Mouse (Mus musculus): ENCODE results near the gene Cdadc1. TPM values are rescaled to one million over a fixed set of nuclear protein-coding genes. Genes with fewer than 3 reads are reported as not detected.
A peak's percentile ranks its signal among the peaks of the same experiment; 100 is the strongest.

Gene Cdadc1
- polyA plus RNA-seq, 1 experiment from 2014 or later: 28.9 TPM

- Histone ChIP-seq H3K27ac (replicated peaks) (no peak overlapping the region), H3K36me3 (replicated peaks) (no peaks in the 10 kb centered on the region), H3K4me3 (no peak overlapping the region), H3K9me3 (no peaks in the 10 kb centered on the region), H3K4me1 (peaks cover 16% of the 10 kb centered on the region), H3K27me3 (replicated peaks; ENCODE audit: low read depth, poor library complexity, severe bottlenecking) (no peaks in the 10 kb centered on the region)
- DNase-seq (ENCODE audit: low spot score): no peak
- 76% methylated on average over 5 of the region's 5 CpGs for WGBS
These were observed 43.7 kb downstream of the Cdadc1 start for GRCm38 (mm10) chr14:59554025-59554424.

GRCm38 (mm10) chr14:59551956-59552355 lies 45.8 kb downstream of the Cdadc1 start:
- Histone ChIP-seq H3K27me3 (replicated peaks; ENCODE audit: low read depth, poor library complexity, severe bottlenecking) (no peaks in the 10 kb centered on the region), H3K4me1 (peaks cover 16% of the 10 kb centered on the region), H3K36me3 (replicated peaks) (no peaks in the 10 kb centered on the region), H3K4me3 (no peak overlapping the region), H3K9me3 (no peaks in the 10 kb centered on the region), H3K27ac (replicated peaks) (no peak overlapping the region)
- WGBS: 67% methylated on average over 8 of the region's 8 CpGs
- DNase-seq (ENCODE audit: low spot score): peak; percentile 44

GRCm38 (mm10) chr14:59550841-59551240 lies 46.9 kb downstream of the Cdadc1 start:
- peak overlapping the region; percentile 21; the same call in 1 of the 2 replicates for H3K27ac ChIP-seq (replicated peaks)

GRCm38 (mm10) chr14:59549106-59549505 lies 48.7 kb downstream of the Cdadc1 start:
- Histone ChIP-seq H3K4me3 (no peak overlapping the region), H3K36me3 (replicated peaks) (no peaks in the 10 kb centered on the region), H3K4me1 (peaks cover 16% of the 10 kb centered on the region), H3K9me3 (no peaks in the 10 kb centered on the region), H3K27me3 (replicated peaks; ENCODE audit: low read depth, poor library complexity, severe bottlenecking) (no peaks in the 10 kb centered on the region), H3K27ac (replicated peaks) (no peak overlapping the region)
- 78% methylated on average over 6 of the region's 6 CpGs for WGBS
- no peak for DNase-seq (ENCODE audit: low spot score)

More at GRCm38 (mm10) chr14:59550841-59551240, 46.9 kb downstream of the Cdadc1 start:
- peaks cover 16% of the 10 kb centered on the region for H3K4me1 ChIP-seq
- H3K4me3 ChIP-seq: no peak overlapping the region
- no peaks in the 10 kb centered on the region for H3K27me3 ChIP-seq (replicated peaks; ENCODE audit: low read depth, poor library complexity, severe bottlenecking)
- 95% methylated on average over 2 of the region's 2 CpGs for WGBS
- no peaks in the 10 kb centered on the region for H3K36me3 ChIP-seq (replicated peaks)
- no peak for DNase-seq (ENCODE audit: low spot score)
- H3K9me3 ChIP-seq: no peaks in the 10 kb centered on the region

- 76% methylated on average over 2 of the region's 2 CpGs for WGBS
These were observed 49.2 kb downstream of the Cdadc1 start for GRCm38 (mm10) chr14:59548532-59548931.

GRCm38 (mm10) chr14:59547530-59547929 lies 50.2 kb downstream of the Cdadc1 start:
- WGBS: 59% methylated on average over 5 of the region's 5 CpGs
- H3K36me3 ChIP-seq (replicated peaks): no peaks in the 10 kb centered on the region

More at GRCm38 (mm10) chr14:59548532-59548931, 49.2 kb downstream of the Cdadc1 start:
- H3K27me3 ChIP-seq (replicated peaks; ENCODE audit: low read depth, poor library complexity, severe bottlenecking): no peaks in the 10 kb centered on the region
- no peak overlapping the region for H3K27ac ChIP-seq (replicated peaks)
- H3K4me3 ChIP-seq: no peak overlapping the region
- no peaks in the 10 kb centered on the region for H3K36me3 ChIP-seq (replicated peaks)
- H3K9me3 ChIP-seq: no peaks in the 10 kb centered on the region
- peaks cover 16% of the 10 kb centered on the region for H3K4me1 ChIP-seq
- no peak for DNase-seq (ENCODE audit: low spot score)

GRCm38 (mm10) chr14:59546162-59546880 lies 51.4 kb downstream of the Cdadc1 start:
- Histone ChIP-seq H3K27ac (replicated peaks) (no peak overlapping the region), H3K4me1 (peaks cover 7% of the 10 kb centered on the region)
- no peak for DNase-seq (ENCODE audit: low spot score)

More at GRCm38 (mm10) chr14:59547530-59547929, 50.2 kb downstream of the Cdadc1 start:
- Histone ChIP-seq H3K4me1 (peaks cover 16% of the 10 kb centered on the region), H3K27ac (replicated peaks) (no peak overlapping the region), H3K27me3 (replicated peaks; ENCODE audit: low read depth, poor library complexity, severe bottlenecking) (no peaks in the 10 kb centered on the region), H3K4me3 (no peak overlapping the region), H3K9me3 (no peaks in the 10 kb centered on the region)
- DNase-seq (ENCODE audit: low spot score): no peak

GRCm38 (mm10) chr14:59543956-59544355 lies 53.8 kb downstream of the Cdadc1 start:
- no peaks in the 10 kb centered on the region for H3K9me3 ChIP-seq
- H3K4me1 ChIP-seq: no peaks in the 10 kb centered on the region
- 0 out of 2 replicates have a peak, but pooled peaks cover 4% of the 10 kb centered on the region for H3K36me3 ChIP-seq (replicated peaks)
- no peak overlapping the region for H3K27ac ChIP-seq (replicated peaks)
- H3K27me3 ChIP-seq (replicated peaks; ENCODE audit: low read depth, poor library complexity, severe bottlenecking): no peaks in the 10 kb centered on the region
- DNase-seq (ENCODE audit: low spot score): no peak
- H3K4me3 ChIP-seq: no peak overlapping the region
- 78% methylated on average over 5 of the region's 5 CpGs for WGBS

More at GRCm38 (mm10) chr14:59546162-59546880, 51.4 kb downstream of the Cdadc1 start:
- Histone ChIP-seq H3K9me3 (no peaks in the 10 kb centered on the region), H3K4me3 (no peak overlapping the region), H3K36me3 (replicated peaks) (no peaks in the 10 kb centered on the region), H3K27me3 (replicated peaks; ENCODE audit: low read depth, poor library complexity, severe bottlenecking) (no peaks in the 10 kb centered on the region)
- WGBS: 86% methylated on average over 7 of the region's 7 CpGs

- H3K27ac ChIP-seq (replicated peaks): no peak overlapping the region
- H3K4me1 ChIP-seq: no peaks in the 10 kb centered on the region
- no peak for DNase-seq (ENCODE audit: low spot score)
- 0 out of 2 replicates have a peak, but pooled peaks cover 4% of the 10 kb centered on the region for H3K36me3 ChIP-seq (replicated peaks)
- no peak overlapping the region for H3K4me3 ChIP-seq
- no peaks in the 10 kb centered on the region for H3K9me3 ChIP-seq
- no peaks in the 10 kb centered on the region for H3K27me3 ChIP-seq (replicated peaks; ENCODE audit: low read depth, poor library complexity, severe bottlenecking)
- WGBS: 84% methylated on average over 3 of the region's 3 CpGs
These were observed 54.5 kb downstream of the Cdadc1 start for GRCm38 (mm10) chr14:59543158-59543826.

GRCm38 (mm10) chr14:59540761-59541160 lies 57.0 kb downstream of the Cdadc1 start:
- H3K36me3 ChIP-seq (replicated peaks): 0 out of 2 replicates have a peak, but pooled peaks cover 4% of the 10 kb centered on the region
- no peaks in the 10 kb centered on the region for H3K4me1 ChIP-seq
- H3K27ac ChIP-seq (replicated peaks): no peak overlapping the region
- no peak overlapping the region for H3K4me3 ChIP-seq
- H3K27me3 ChIP-seq (replicated peaks; ENCODE audit: low read depth, poor library complexity, severe bottlenecking): no peaks in the 10 kb centered on the region
- H3K9me3 ChIP-seq: no peaks in the 10 kb centered on the region
- WGBS: 87% methylated on average over 6 of the region's 6 CpGs
- DNase-seq (ENCODE audit: low spot score): no peak

- Histone ChIP-seq H3K27me3 (replicated peaks; ENCODE audit: low read depth, poor library complexity, severe bottlenecking) (no peaks in the 10 kb centered on the region), H3K27ac (replicated peaks) (no peak overlapping the region), H3K9me3 (no peaks in the 10 kb centered on the region), H3K4me1 (no peaks in the 10 kb centered on the region), H3K4me3 (no peak overlapping the region), H3K36me3 (replicated peaks) (0 out of 2 replicates have a peak, but pooled peaks cover 4% of the 10 kb centered on the region)
- WGBS: 92% methylated on average over 2 of the region's 2 CpGs
- DNase-seq (ENCODE audit: low spot score): no peak
These were observed 57.5 kb downstream of the Cdadc1 start for GRCm38 (mm10) chr14:59540230-59540629.

GRCm38 (mm10) chr14:59537829-59538432 lies 59.8 kb downstream of the Cdadc1 start:
- DNase-seq (ENCODE audit: low spot score): no peak
- H3K4me3 ChIP-seq: no peak overlapping the region
- WGBS: 91% methylated on average over 4 of the region's 4 CpGs
- H3K9me3 ChIP-seq: no peaks in the 10 kb centered on the region
- peaks cover 12% of the 10 kb centered on the region for H3K4me1 ChIP-seq
- H3K27ac ChIP-seq (replicated peaks): no peak overlapping the region
- H3K36me3 ChIP-seq (replicated peaks): 0 out of 2 replicates have a peak, but pooled peaks cover 4% of the 10 kb centered on the region
- no peaks in the 10 kb centered on the region for H3K27me3 ChIP-seq (replicated peaks; ENCODE audit: low read depth, poor library complexity, severe bottlenecking)
